In the genomic region with DNA sequence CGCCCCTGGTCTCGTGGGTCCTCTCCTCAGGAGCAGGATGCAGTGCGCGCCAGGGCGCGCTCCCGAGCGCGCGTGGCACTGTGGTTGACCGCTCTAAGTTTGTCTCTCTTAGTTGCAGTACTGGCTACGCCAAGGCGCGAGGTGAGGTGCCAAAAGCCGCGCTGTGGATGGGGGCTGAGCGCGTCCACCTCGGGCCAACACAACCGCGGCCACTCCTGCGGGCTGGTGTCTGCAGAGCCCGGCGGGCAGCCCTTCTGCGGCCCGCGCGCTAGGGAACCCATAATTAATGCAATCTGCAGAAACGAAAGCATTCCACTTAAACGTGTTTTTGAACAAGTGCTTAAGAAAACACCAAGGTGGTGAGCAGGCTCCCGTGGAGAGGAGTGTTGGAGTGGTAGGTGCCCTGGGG, we compare ENCODE assay signal across 8 mouse cellular contexts. TPM values are rescaled to one million over a fixed set of nuclear protein-coding genes. Genes with fewer than 3 reads are reported as not detected.
DNase-seq lines count a peak whose midpoint lies in the region; ATAC-seq and TF ChIP-seq lines count a peak whose summit lies in the region.

No protein-coding gene starts in this region.

- peak; percentile 43; the same call in 1 of the 2 replicates for ATAC-seq in kidney, postnatal 0 days (replicated peaks; ENCODE audit: low FRiP score, low read depth)
- no peak for ATAC-seq in heart, embryonic 12.5 days (ENCODE audit: insufficient number of reproducible peaks, low FRiP score)
- 0 out of 2 replicates have a peak, but pooled peaks have one; percentile 31 for ATAC-seq in limb, embryonic 14.5 days (ENCODE audit: low FRiP score, low read depth)
- ATAC-seq in neural tube, embryonic 14.5 days (ENCODE audit: low read depth): no peak; the same call in 1 of the 2 replicates
- no peak for ATAC-seq in granulocyte monocyte progenitor cell, adult 5-6 weeks (replicated peaks; ENCODE audit: poor library complexity, severe bottlenecking)

- peaks cover 39% of the 10 kb centered on the region for H3K27me3 ChIP-seq in kidney, postnatal 0 days (ENCODE audit: insufficient read depth, low read length)
- peaks cover 96% of the 10 kb centered on the region for H3K27me3 ChIP-seq in heart, embryonic 12.5 days (replicated peaks)
- 0 out of 2 replicates have a peak, but pooled peaks cover 8% of the 10 kb centered on the region for H3K27me3 ChIP-seq in limb, embryonic 14.5 days (ENCODE audit: control insufficient read depth, insufficient read depth, low read length)
- H3K27me3 ChIP-seq in neural tube, embryonic 14.5 days (ENCODE audit: control insufficient read depth, insufficient read depth, low read length): peaks cover 35% of the 10 kb centered on the region

- peaks cover 13% of the 10 kb centered on the region for H3K4me1 ChIP-seq in kidney, postnatal 0 days (replicated peaks; ENCODE audit: insufficient read depth, low read length)
- peaks cover 9% of the 10 kb centered on the region for H3K4me1 ChIP-seq in heart, embryonic 12.5 days (replicated peaks)
- peaks cover 14% of the 10 kb centered on the region for H3K4me1 ChIP-seq in limb, embryonic 14.5 days (ENCODE audit: control insufficient read depth, insufficient read depth, low read length)
- no peaks in the 10 kb centered on the region for H3K4me1 ChIP-seq in neural tube, embryonic 14.5 days (ENCODE audit: control insufficient read depth, insufficient read depth, low read length)

- H3K9me3 ChIP-seq in kidney, postnatal 0 days (replicated peaks; ENCODE audit: low read length): no peaks in the 10 kb centered on the region
- H3K9me3 ChIP-seq in heart, embryonic 12.5 days (replicated peaks): no peaks in the 10 kb centered on the region
- no peaks in the 10 kb centered on the region for H3K9me3 ChIP-seq in limb, embryonic 14.5 days (ENCODE audit: control insufficient read depth, low read length)
- no peaks in the 10 kb centered on the region for H3K9me3 ChIP-seq in neural tube, embryonic 14.5 days (ENCODE audit: control insufficient read depth, low read length)

- H3K9ac ChIP-seq in kidney, postnatal 0 days (ENCODE audit: low read depth, low read length): peak overlapping the region; percentile 47; the same call in 1 of the 2 replicates
- H3K9ac ChIP-seq in heart, embryonic 12.5 days: 0 out of 2 replicates have a peak overlapping the region, but pooled peaks have one; percentile 33
- peak overlapping the region; percentile 59 for H3K9ac ChIP-seq in limb, embryonic 14.5 days (ENCODE audit: low read depth, low read length, severe bottlenecking)
- 0 out of 2 replicates have a peak overlapping the region, but pooled peaks have one; percentile 21 for H3K9ac ChIP-seq in neural tube, embryonic 14.5 days (replicated peaks; ENCODE audit: low read depth, low read length)

- peak overlapping the region; percentile 84 for H3K4me2 ChIP-seq in kidney, postnatal 0 days (ENCODE audit: low read length)
- H3K4me2 ChIP-seq in heart, embryonic 12.5 days: peak overlapping the region; percentile 84
- peak overlapping the region; percentile 92 for H3K4me2 ChIP-seq in limb, embryonic 14.5 days (replicated peaks; ENCODE audit: low read depth, low read length, severe bottlenecking)
- peak overlapping the region; percentile 79 for H3K4me2 ChIP-seq in neural tube, embryonic 14.5 days (ENCODE audit: low read depth, low read length)

- no peak for DNase-seq in kidney, postnatal 0 days (ENCODE audit: low spot score)
- no peak for DNase-seq in kidney, adult 18-20 months
- peak; percentile 45 for DNase-seq in embryo, embryonic 11 days
- DNase-seq in limb, embryonic 14.5 days (ENCODE audit: low spot score): peak; percentile 75
- DNase-seq in layer of hippocampus, postnatal 25 days (ENCODE audit: extremely low spot score in 1 of 2, low spot score in 1 of 2): no peak

- H3K36me3 ChIP-seq in kidney, postnatal 0 days (ENCODE audit: insufficient read depth, low read length): no peaks in the 10 kb centered on the region
- H3K36me3 ChIP-seq in heart, embryonic 12.5 days: no peaks in the 10 kb centered on the region
- no peaks in the 10 kb centered on the region for H3K36me3 ChIP-seq in limb, embryonic 14.5 days (ENCODE audit: control insufficient read depth, insufficient read depth, low read length)
- no peaks in the 10 kb centered on the region for H3K36me3 ChIP-seq in neural tube, embryonic 14.5 days (ENCODE audit: control insufficient read depth, insufficient read depth, low read length)

- TF ChIP-seq POLR2A in limb, embryonic 14.5 days (IDR thresholded peaks at IDR 0.05; ENCODE audit: borderline replicate concordance, extremely low read depth, insufficient read depth, insufficient read length): no peak

- H3K4me3 ChIP-seq in kidney, postnatal 0 days (replicated peaks; ENCODE audit: low read depth, low read length): peak overlapping the region; percentile 43
- H3K4me3 ChIP-seq in heart, embryonic 12.5 days: peak overlapping the region; percentile 52
- peak overlapping the region; percentile 64 for H3K4me3 ChIP-seq in limb, embryonic 14.5 days (replicated peaks; ENCODE audit: low read length)
- peak overlapping the region; percentile 43 for H3K4me3 ChIP-seq in neural tube, embryonic 14.5 days (ENCODE audit: low read depth, low read length)

- no peak for TF ChIP-seq CTCF in kidney, postnatal 0 days (IDR thresholded peaks at IDR 0.05; ENCODE audit: low read depth)

- no peak overlapping the region for H3K27ac ChIP-seq in kidney, postnatal 0 days
- H3K27ac ChIP-seq in heart, embryonic 12.5 days (ENCODE audit: poor library complexity, severe bottlenecking): no peak overlapping the region
- H3K27ac ChIP-seq in limb, embryonic 14.5 days (replicated peaks; ENCODE audit: low read depth, low read length): peak overlapping the region; percentile 49
- H3K27ac ChIP-seq in neural tube, embryonic 14.5 days (ENCODE audit: low read depth, low read length): no peak overlapping the region

- WGBS in kidney, postnatal 0 days: 1% methylated on average over 31 of the region's 31 CpGs
- under 1% methylated on average over 31 of the region's 31 CpGs for WGBS in heart, embryonic 12.5 days
- 0% methylated on average over 31 of the region's 31 CpGs for WGBS in limb, embryonic 14.5 days
- WGBS in neural tube, embryonic 14.5 days: under 1% methylated on average over 31 of the region's 31 CpGs

RNA-seq across cellular contexts. Expression of a gene that starts 1.1 kb away (rescaled TPM):
- 57.5 and 66.1 TPM in 2 replicates for polyA plus RNA-seq in kidney, postnatal 0 days (2015; fragmentation: Nextera tagmentation; extraction: Ambion mirVana)
- polyA plus RNA-seq in heart, embryonic 12.5 days (2016; fragmentation: Nextera tagmentation; extraction: Ambion mirVana): 30.7 and 31.4 TPM in 2 replicates
- 152 and 158 TPM in 2 replicates for polyA plus RNA-seq in limb, embryonic 14.5 days (2012; rRNA removed)
- 168 and 173 TPM in 2 replicates for polyA plus RNA-seq in limb, embryonic 14.5 days (2014; fragmentation: Nextera tagmentation; extraction: Ambion mirVana)
- 6.0 and 6.3 TPM in 2 replicates for polyA plus RNA-seq in neural tube, embryonic 14.5 days (2014; fragmentation: Nextera tagmentation; extraction: Ambion mirVana)
- total RNA-seq in granulocyte monocyte progenitor cell, adult 5-6 weeks (2014; fragmentation: Nextera tagmentation): not detected in 2 replicates
- not detected in 2 replicates for total RNA-seq in granulocyte monocyte progenitor cell, adult 5-6 weeks (2017)
- total RNA-seq in layer of hippocampus, postnatal 25 days (2021): 10 to 100 TPM; 27.3 to 29.9 TPM

Comparison
In these comparisons a context has a peak if more than half of its experiments do, and no peak if none do; other contexts are left out.
1. ATAC-seq: peak in kidney, postnatal 0 days (single experiment) and limb, embryonic 14.5 days (single experiment); none in heart, embryonic 12.5 days (single experiment), neural tube, embryonic 14.5 days (single experiment) and granulocyte monocyte progenitor cell, adult 5-6 weeks (single experiment).
2. DNase-seq: peak in embryo, embryonic 11 days (single experiment) and limb, embryonic 14.5 days (single experiment); none in kidney, postnatal 0 days (single experiment), kidney, adult 18-20 months (single experiment) and layer of hippocampus, postnatal 25 days (0 of 2).
3. Peak in every context shown above with its lines, with median percentiles within 50 percentile points of each other: H3K4me2 ChIP-seq, H3K4me3 ChIP-seq and H3K9ac ChIP-seq.